Mouse (Mus musculus) kidney, adult 9 months (tissue): ENCODE results near the gene Akap2.

ENCODE experiments used
- DNase-seq: peaks from one replicate; pipeline ENCODE4 v3.0.0; 2022

Gene Akap2

DNA sequence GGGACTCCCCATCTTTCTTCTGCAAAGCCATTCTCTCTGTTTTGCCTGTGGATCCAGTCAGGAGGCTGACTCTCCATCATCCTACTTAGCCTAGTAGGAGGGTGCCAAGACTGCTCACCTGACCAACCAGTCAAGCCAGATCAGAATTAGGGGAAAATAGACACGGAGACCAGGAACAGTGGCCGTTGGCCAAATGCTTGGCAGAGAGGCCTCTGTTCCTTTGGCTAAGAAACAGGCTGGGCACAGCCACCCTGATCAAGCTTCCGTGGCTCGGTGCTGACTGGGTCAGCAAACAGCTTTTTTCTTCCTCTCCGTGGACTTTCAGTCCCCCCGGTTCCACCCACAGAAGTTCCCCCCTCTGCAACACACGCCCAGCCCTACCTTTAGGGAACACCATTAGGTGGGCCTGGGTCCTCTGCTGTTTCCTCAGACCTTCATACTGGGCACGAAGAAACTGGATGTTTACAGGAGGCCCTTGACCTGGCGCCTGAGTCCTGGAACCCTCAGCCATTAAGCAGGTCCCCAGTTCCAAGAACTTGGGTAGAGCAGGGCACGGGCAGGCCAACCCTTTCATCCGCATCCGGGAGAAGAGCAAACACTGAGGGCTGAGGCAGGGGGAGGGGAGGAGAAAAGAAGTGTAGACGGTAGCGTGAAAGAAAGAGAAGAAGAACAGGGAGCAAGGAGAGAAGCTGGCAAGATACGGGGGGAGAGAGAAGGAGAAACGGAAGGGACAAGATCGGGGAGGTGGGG lies 197.9 kb downstream of the Akap2 start:
- DNase-seq: peak; percentile 92

DNA sequence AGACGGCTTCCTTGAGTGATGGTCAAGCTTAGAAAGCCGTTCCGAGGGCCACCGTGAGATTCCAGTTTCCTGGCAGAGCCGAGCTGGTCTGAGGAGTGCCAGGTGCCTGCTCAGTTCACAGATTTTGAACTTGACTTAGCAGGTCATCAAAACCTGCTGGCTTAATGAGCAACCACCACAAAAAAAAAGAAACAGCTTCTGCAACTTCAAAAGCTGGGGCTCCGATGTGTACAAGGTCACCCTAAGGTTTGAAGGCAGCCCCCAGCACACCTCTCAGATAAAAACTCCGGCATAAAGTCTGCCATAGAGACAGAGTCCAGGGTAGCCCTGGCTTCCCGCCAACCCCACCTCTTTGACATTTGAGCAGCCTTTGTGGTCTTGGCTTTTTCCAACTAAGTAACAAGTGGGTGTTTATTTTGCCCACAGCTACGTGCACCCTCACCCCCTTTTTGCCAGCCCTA lies 198.8 kb downstream of the Akap2 start, which contains the start of gene D630039A03Rik:
D630039A03Rik (minus strand) TSS at position 97 of the 461 bp plus-strand sequence.
- peak; percentile 86 for DNase-seq

DNA sequence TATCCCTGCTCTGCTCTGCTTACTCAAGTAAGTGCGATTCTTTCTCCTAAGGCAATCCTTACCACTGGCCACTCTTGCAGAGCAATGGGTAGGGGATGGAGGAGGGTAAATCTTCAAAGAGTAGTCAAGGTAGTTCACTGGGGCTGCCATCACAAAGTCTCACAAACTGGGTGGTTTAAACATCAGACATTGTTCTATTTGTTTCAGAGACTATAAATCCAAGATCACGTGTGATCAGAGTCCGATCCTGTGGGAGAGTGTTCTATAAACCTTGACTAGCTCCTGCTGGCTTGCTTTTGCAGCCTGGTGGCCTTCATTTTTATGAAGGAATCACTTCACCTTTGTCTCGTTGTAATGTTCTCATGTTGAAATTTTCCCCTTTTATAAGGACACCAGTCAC lies 199.3 kb downstream of the Akap2 start:
- DNase-seq: peak; percentile 56

DNA sequence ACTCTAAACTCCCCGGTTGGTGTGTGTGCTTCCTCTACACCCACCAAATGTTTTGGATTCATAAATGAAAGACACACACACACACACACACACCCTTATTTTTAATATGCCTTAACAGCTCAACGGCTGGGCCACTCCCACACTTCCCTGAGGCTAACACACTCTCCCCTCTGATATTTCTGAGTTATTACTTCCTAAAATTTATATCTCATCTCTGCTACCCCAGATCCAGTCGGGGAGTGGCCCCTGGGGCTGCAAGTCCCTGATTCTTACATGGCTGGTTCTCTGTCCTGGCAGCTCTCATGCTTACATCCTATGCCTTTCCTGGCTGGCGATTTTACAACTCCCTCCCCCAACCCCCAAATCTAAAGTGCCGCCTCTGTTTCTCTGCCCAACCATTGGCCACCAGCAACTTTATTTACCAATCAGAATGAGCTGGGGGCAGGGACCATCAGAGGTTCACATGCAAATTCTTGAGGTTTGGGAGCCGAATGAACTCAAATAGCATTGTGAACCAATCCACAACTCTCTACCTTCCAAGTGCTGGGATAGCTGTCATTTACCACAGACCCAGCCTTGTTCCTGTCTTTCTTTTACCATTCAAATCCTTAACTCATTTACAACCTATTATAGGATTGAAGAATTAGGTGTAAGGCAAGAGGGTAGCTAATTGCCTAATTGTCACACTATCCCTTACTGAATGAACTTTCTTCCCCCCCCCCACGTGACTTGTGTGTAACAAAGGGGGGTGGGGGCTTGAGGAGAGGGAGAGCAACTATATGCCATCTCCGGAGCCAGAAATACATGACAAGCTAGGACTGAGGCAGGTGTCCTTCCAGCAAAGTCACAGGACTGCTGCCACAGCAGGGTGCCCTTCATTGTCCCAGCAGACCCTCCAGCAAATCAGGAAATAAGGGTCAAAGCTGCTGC lies 202.3 kb downstream of the Akap2 start:
- no peak for DNase-seq

DNA sequence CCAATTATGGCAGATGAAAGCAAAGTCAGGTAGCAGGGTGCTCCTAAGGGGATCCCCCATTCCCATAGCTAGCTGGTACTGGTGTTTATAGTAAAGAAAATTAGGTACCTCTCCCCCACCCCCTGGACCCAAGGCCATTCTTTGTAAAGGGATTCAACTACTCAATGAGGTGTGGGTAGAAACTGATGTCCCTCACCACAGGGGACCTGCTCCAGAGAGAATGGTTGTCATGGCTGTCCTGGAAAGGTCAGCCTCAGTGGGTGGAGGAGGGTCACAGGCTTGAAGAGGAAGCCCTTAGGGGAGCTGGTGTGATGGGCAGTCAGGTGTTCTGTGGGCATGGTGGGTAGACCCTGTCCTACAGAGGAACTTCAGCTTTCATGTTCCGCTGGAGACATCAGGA lies 203.1 kb downstream of the Akap2 start:
- no peak for DNase-seq

DNA sequence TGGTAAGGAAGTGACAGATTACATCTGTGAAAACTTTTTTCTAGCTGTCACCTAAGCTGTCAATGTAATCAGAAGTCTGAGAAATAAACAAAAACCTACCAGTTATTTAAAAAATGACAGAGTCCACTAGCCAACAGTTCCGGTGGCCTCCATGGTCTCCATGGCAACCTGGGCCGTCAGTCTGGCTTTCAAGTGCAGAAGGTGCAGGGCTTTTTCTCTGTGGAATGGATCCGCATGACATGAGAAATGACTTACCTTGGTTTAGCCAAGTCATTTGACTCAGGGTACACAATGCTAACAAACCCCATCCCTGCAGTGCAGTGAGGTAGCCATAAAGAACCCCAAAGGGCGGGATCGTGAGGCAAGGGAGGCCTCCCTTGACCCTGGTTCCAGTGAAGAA lies 204.7 kb downstream of the Akap2 start:
- no peak for DNase-seq

DNA sequence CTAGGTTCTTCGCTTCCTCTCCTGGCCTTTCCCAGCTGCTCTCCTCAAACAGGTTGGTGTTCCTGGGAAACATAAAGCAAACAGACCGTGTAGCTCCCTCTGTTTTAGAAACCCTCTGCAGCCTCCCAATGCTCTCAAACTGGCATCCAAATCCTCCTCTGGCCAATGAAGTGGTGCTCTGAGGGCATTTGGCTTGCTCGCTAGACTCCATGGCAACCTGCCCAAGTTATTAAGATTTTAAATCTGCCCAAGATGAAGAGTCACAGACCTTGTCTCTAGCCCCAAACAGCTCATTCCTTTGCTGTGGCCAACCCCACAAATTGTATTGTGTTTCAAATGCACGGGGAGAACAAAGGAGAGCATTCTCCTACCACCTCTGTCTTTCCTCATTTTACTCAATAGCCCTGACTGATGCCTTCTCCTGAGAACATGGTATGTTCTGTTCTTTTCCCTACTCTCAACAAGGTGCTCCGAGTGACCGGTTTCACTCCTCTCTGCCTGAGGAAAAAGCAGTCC lies 207.2 kb downstream of the Akap2 start:
- DNase-seq: no peak

DNA sequence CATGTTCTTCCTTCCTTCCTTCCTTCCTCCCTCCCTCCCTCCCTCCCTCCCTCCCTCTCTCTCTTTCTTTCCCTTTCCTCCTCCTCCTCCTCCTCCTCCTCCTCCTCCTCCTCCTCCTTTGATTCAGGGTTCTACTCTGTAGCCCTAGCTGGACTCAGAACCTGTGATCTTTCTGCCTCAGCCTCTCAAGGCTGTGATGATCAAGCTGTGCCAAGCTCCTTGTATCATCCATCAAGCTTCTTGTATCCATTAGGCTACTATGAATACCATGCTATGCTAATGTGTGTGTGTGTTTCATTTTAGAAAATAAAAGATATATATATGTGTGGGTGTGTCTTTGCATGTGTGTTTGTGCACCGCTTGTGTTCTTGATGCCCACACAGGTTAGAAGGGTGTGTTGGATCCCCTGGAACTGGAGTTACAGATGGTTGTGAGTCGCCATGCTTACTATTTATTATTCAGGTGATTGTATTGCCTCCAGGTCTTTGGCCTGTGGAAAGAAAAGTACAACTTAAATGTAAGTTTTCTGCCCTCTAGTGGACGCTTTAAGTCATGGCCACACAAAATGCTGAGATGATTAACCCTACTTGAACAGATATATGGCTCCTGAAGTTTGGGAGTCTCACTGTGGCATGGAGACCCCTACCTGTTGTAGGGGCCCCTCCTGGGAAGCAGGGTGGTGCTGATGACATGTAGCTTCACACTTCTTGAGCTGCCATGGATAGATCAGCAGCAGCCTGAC lies 210.2 kb downstream of the Akap2 start:
- DNase-seq: peak; percentile 68

DNA sequence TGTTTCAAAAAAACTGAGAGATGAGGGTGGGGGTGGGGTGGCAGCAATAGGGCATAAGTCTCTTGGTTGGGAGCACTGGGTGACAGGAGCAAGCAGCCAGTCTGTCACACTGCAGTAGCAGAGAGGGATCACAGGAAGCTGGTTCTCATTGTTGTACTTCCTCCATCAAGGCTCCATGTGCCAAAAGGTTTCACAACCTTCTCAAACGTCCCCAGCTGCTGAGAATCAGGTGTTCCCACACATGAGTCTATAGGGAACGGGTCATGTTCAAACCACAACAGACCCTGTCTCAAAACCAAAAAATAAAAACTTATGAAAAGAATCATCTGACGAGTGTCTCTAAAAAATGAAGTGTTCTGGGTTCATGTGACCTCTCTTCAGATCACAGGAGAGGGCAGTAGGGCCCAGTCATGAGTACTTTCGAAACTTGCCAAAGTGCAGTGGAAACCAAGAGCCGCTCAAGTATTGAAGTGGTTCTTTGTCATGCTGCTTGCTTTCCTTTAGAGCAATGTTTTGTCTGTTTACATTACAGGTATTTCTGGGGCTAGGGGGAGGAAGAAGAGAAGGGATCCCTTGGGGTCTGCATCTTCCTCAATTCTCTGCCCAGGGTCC lies 213.2 kb downstream of the Akap2 start:
- DNase-seq: no peak

DNA sequence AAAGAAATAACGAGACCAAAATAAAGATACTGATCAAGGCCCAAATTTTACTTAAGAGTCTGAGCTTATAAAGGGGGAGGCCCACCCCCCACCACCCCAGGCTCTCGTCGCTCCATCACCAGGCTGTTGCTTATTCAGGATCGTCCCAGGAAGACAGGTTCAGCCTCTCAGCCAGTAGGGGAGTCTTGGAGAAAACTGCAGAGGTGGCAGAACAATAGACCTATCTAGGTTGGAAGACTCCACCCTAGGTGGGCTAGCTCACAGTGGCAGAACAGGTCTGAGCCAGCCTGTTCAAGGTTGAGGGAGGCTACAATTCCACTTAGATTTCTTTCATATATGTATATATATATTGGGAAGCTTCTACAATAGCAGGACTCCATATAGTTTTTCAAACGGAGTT lies 216.7 kb downstream of the Akap2 start:
- no peak for DNase-seq

DNA sequence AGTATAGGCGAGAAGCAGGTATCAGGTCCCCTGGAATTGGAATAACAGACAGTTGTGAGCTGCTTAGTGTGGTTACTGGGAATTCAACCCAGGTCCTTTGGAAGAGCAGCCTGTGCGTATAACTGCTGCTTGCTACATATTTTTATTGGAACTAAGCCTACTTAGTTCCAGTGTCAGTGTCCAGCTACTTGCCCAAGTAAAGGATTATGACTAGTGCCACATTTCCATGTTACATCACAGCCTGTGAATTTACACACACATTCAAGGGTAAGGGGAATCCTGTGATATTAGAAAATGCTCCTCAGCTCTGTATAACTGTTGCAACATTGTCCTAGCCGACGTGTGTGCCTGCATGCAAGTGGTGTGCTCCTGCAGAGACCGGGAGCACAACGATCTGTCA lies 219.8 kb downstream of the Akap2 start:
- no peak for DNase-seq

DNA sequence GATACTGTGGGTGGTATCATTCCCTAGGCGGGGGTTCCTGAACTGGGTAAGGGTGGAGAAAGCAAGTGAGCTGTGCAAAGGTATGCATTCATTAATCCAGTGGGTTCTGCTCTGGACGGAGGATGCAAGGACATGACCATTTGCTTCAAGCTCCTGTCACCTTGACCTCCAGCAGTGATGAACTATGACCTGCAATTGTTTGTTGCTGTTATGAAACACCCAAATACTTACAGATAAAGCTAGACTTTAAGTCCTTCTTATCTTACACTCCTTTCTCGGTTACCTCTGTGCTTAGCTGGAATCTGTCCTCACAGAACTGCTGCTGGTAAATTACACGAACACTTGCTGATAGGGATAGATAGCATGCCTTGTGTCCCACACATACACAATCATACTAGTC lies 223.2 kb downstream of the Akap2 start:
- no peak for DNase-seq

DNA sequence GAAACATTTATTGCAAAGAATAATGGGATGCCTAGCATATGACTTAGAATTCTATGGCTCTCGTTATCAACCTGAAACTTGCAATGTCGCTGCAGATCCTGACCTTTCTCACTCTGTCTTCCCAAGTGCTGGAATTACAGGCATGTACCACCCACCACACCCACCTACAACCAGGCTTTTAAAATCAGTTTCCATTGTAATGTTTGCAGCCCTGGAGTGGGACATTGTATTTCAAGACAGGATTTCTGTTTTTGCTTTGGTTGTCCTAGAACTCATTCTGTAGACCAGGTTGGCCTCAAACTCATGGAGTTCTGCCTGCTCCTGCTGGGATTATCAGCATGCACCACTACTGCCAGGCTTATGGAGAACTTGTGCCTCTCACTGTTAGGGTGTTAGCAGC lies 225.4 kb downstream of the Akap2 start:
- DNase-seq: no peak
